Mouse (Mus musculus) lung, postnatal 36 days (tissue): Measurements from ENCODE around the gene Tmem80.

ENCODE experiments used
- DNase-seq: peaks from one replicate; pipeline ENCODE4 v3.0.0; 2022; ENCODE audit warnings: mixed read lengths

Tmem80 gene

GRCm38 (mm10) chr7:141326546-141327446 is 743 bp upstream of the Tmem80 start:
- peak; percentile 30 for DNase-seq

DNA sequence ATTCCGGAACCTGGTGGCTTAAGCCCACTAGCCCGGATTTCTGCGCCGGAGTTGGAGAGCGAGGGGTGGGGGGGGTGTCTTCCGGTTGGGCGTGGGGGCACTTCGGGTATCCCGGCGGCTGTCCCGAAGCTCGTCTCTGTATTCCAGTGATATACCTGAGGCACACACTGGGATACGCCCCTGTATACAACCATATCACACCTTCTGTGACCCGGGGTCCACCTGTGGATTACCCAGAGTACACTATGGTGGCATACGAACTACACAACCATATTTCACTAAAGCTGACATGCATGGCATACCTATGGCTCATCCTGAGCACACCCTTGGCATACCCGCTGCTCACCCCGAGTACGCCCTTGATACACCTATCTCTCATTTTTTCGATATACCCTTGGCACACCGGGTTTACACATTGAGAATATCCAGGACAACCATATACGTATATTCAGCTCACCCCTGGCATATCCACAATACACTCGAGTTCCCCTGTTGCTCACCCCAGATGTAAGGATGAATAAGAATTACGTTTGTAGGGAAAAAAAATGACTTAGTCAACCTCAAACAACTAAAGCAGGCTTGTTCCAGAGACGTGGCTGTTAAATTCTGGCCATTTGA is 943 bp downstream of the Tmem80 start:
- no peak for DNase-seq

DNA sequence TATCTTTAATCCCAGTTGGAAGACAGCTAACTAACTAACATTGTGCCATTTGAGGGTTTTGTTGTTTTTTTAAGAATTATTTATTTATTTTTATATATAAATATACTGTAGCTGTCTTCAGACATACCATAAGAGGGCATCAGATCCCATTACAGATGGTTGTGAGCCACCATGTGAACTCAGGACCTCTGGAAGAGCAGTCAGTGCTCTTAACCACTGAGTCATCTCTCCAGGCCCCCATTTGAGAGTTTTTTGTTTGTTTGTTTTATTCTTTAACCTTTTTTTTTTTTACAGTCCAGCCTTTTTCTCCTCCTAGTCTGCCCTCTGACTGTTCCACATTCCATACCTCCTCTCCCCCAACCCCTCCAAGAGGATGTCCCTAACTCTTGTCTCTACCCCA is 3.2 kb downstream of the Tmem80 start:
- DNase-seq, result no peak

DNA sequence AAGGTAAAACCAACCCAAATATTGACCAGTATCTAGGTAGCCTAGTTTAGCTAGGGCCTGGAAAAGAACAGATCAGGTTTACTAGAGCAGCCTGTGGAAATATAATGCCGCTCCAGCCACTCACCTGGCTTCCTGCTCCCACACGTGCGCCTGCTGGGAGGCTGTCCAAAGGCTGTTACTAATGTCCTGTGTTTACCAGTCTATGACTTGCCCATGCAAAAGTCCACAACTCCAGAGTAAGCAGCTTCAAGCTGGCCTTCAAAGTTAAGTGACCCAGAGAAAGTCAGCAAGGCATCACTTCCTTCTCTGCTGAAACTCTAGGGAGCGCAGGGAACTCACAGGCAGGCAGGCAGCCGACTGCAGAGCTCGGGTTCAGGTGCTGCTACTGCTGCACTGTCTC is 4.5 kb downstream of the Tmem80 start:
- DNase-seq, result peak; percentile 67

- no peak for DNase-seq
These were observed 7.6 kb downstream of the Tmem80 start for GRCm38 (mm10) chr7:141335044-141335579.

DNA sequence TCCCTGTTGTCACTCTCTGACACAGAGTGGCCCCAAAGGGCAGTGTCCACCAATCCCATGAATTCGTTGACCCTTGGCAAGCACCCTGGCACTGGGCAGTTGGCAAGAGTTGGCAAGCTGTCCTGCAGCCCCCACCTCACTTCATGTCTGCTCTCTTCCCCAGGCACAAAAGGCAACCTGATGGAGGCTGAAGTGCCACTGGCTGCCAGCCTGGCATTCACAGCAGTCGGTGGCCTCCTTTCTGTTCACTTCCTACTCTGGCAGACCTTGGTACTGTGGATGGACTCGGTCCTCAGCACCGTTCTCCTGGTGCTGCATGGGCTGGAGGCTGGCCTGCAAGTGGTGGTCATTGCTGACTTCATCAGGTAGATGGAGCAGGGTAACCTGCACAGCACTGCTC is 8.1 kb downstream of the Tmem80 start:
- no peak for DNase-seq

DNA sequence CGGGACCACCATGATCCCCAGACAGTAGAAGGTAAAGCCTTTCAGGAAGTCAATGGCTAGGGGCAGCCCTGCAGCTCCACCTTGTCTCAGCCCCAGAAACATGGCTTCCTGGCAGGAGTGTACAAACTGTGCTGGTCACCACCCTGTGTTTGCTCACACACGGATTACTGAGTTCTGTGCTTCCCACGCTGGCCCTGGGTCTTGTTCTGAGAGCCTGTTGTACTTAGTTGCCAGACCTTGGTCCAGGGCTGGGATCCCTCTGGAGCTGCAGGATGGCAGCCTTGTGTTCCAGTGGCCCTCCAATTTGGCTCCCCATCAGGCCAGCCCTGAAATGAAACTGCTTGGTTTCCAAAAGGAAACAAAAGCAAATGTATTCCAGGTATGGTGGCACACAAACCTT is 8.8 kb downstream of the Tmem80 start:
- no peak for DNase-seq

DNA sequence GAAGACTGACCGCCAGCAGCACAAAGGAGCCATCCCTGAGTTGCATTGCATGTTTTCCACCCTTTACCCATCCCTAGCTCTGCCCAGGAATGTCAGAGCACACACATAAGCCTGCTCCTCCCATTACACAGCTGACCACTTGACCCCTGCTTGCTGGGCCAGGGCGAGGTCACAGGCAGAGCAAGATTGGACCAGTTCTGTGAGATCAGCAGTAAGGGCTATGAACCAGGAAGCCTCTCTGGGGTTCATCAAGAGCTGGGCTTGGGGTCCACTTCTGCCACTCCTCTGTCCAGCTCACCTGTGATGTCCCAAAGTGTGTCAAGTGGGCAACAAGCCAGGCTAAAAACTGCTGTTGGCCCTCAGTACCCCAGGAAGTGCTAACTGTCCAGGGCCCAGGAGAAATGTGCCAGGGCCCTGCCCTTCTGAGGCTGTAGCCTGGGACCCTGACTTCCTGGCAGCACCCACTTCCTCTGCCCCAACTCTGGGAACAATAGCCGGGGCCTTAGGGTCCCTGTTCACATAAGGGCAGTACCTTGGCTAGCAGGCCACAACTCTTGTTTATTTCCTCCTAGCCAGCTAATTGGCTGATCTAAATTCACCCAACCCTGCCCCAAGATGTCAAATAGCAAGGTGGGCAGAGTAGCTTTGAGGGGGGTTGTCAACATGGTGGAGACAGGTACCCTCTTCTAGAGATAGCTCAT is 10.3 kb downstream of the Tmem80 start:
- peak; percentile 55 for DNase-seq

DNA sequence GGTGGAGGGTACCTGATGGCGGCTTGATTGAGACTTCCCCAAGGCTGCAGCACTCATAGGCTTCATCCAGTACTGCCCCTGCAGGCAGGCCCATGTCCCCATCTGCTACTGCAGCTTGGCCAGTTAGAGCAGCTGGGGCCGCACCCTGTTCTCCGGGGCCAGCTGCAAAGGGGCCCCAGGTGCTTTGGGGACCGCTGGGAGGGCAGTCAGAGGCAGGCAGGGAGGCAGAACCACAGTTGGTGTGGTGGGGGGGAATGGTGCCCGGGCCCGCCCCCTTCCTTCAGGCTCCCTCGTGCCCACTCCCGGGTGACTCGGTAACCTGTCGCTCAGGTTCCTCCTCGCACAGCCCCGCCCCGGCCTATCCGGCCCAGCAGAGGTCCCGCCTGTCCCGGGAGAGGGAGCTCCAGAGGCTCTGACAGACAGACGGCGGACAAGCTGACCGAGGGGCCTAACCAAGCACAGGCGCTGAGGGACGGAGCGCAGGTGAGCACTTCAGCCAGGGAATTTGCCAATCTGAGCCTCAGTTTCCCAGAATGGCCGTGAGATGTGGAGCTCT is 11.1 kb downstream of the Tmem80 start, which contains the start of gene Eps8l2:
Eps8l2 (plus strand) TSS at position 305 of the 556 bp plus-strand sequence.
- DNase-seq, result peak; percentile 85

- DNase-seq, result no peak
These were observed 11.8 kb downstream of the Tmem80 start for GRCm38 (mm10) chr7:141339215-141339920.

DNA sequence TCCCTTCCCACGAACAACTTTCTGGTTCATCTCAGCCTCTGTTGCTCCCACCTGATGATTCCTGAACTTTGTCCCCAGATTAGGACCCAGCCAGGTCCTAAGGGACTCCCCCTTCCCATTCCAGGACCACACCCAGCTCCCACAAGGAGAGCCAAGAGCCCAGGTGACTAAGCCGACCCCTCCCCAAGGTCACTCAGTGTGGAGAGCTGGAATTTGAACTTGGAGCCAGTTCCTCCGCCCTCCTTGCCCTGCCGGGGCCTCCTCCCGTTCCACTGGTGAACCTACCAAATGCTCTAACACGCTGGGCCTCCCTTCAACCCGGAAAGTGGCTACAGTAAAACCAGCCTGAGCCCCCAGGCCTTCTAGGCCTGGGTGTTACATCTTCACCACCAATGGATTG is 12.5 kb downstream of the Tmem80 start:
- DNase-seq, result no peak

- DNase-seq, result peak; percentile 81
These were observed 12.9 kb downstream of the Tmem80 start for GRCm38 (mm10) chr7:141340476-141340875.

GRCm38 (mm10) chr7:141341689-141342226 is 14.2 kb downstream of the Tmem80 start:
- peak; percentile 46 for DNase-seq

DNA sequence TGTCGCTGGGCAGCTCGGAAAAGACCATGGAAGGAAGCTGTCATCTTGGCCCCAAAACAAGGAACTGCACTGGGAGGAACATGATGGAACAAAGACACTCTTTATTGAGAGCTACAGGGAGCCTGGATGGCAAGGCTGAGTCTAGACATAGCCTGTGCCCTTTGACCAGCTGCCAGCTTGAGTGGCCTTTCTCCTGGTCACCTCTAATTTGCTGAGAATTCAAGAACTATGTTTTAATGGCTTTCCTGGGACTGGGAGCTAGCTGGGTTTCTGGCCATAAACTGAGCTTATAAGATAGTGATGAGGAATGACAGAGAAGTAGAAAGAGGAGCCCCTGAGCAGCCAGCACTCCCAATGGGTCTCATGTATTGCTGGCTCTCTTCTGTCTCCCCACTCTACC is 15.7 kb downstream of the Tmem80 start:
- DNase-seq, result no peak

- DNase-seq, result no peak
These were observed 16.2 kb downstream of the Tmem80 start for GRCm38 (mm10) chr7:141343696-141344095.

GRCm38 (mm10) chr7:141344787-141345186 is 17.2 kb downstream of the Tmem80 start:
- no peak for DNase-seq

- peak; percentile 56 for DNase-seq
These were observed 23.5 kb downstream of the Tmem80 start for GRCm38 (mm10) chr7:141351061-141351460.

GRCm38 (mm10) chr7:141355051-141355450 is 27.5 kb downstream of the Tmem80 start:
- no peak for DNase-seq

- DNase-seq, result no peak
These were observed 28.2 kb downstream of the Tmem80 start for GRCm38 (mm10) chr7:141355626-141356326.

GRCm38 (mm10) chr7:141356971-141357370 is 29.4 kb downstream of the Tmem80 start:
- DNase-seq, result no peak

GRCm38 (mm10) chr7:141361510-141361909 is 34.0 kb downstream of the Tmem80 start:
- peak; percentile 82 for DNase-seq
